Mouse (Mus musculus) CH12F3 (cell line): Measurements from ENCODE around the gene Ubxn1.
"Not testable (repeated sequence)": the region's sequence is repeated elsewhere in the genome, so short reads cannot be mapped to it uniquely, and the experiment has no call there.

Source experiments
- in situ Hi-C: fragments of 300-500 bp; cut with MboI; formaldehyde crosslinking; loops from 2 replicates; pipeline ENCODE4 v1.14.3; 2020; ENCODE audit warnings: low sequenced_read_pairs

Gene Ubxn1

DNA sequence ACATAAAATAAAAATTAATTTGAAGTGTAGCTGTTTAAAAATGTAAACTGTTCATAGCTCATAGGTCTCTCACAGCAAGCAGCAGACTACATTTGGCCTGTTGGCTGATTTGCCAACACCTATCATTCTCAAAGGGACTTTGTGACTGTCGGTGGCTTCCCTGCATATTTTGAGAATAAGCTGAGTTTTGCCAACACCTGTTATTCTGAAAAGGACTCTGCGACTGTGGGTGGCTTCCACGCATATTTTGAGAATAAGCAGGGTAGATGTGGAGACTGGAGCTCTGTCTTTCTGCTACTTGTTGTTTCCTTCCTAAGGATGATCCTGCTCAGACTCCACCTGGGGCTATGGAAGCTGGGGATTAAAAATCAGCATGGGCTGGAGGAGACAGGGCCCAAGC, 18.2 kb upstream of the Ubxn1 start:
- in situ Hi-C loops: no loop called here

DNA sequence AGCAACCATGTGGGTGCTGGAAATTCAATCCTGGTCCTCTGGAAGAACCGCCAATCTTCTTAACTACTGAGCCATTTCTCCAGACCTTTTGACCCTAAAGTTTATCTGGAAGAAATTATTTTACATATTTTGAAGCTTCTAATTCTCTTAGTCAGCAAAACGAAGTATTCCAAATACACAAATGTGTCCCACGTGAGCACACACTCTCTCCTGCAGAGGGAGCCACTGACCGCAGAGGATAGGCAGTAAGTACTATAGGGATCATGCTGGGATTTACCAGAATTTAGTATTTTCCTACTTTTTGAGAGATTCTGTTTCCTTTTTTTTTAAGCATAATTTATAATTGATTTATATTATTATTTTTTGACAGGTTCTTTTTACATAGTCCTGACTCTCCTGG, 13.6 kb upstream of the Ubxn1 start:
- in situ Hi-C loops: no loop called here

DNA sequence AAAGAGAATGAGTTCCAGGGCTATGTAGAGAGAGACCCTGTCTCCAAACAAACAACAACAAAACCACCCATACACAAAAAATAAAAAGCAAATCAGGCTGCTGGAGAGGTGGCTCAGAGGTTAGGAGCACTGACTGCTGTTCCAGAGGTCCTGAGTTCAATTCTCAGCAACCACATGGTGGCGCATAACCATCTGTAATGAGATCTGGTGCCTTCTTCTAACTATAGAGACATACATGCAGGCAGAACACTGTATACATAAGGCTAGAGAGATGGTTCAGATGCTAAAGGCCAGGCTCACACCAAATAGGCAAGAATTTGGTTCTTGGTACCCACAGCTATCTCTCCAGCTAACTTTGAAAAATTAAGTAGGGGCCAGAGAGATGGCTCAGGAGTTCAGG, 12.3 kb upstream of the Ubxn1 start:
- in situ Hi-C loops: no loop called here

DNA sequence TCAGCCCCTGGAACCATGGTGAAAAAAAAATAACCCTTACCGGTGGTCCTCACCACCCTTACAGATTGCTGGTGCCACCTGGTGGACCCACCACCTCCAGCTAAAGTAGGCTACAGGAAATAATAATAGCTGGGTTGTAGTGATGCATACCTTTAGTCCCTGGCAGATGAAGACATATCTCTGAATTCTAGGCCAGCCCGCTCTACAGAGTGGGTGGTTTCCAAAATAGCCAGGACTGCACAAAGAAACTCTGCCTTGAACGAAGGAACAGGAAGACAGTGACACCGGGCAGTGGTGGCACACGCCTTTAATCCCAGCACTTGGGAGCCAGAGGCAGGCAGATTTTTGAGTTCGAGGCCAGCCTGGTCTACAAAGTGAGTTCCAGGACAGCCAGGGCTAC, 7.0 kb upstream of the Ubxn1 start:
- in situ Hi-C loops: no loop called here

DNA sequence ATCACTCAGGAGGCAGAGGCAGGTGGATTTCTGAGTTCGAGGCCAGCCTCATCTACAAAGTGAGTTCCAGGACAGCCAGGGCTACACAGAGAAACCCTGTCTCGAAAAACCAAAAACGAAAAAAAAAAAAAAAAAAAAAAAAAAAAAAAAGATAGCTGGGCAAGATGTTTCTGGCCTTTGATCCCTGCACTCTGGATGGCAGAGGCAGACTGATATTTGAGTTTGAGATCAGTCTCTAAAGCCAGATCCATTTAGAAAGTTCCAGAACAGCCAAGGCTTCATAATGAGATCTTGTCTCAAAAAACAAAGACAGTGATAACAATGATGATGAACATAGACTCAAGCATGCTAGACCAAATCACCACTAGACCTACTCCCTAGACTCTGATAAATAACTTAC, 915 bp upstream of the Ubxn1 start:
- in situ Hi-C loops: not testable (repeated sequence)

DNA sequence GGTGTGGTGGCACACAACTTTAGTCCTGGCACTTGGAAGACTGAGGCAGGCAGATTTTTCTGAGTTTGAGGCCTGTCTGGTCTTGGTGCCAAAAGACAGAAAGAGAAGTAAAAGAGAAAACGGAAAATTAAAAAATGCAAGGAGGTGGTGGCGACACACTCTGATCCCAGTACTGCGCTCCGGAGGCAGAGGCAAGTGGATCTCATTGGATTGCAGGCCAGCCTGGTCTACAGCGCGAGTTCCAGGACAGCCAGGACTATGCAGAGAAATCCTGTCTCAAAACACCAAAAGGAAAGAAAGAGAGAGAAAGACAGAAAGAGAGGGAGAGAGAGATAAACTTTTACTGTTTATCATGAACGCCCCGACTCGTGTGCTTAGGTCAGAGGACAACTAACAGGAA, 458 bp upstream of the Ubxn1 start:
- in situ Hi-C loops: no loop called here

DNA sequence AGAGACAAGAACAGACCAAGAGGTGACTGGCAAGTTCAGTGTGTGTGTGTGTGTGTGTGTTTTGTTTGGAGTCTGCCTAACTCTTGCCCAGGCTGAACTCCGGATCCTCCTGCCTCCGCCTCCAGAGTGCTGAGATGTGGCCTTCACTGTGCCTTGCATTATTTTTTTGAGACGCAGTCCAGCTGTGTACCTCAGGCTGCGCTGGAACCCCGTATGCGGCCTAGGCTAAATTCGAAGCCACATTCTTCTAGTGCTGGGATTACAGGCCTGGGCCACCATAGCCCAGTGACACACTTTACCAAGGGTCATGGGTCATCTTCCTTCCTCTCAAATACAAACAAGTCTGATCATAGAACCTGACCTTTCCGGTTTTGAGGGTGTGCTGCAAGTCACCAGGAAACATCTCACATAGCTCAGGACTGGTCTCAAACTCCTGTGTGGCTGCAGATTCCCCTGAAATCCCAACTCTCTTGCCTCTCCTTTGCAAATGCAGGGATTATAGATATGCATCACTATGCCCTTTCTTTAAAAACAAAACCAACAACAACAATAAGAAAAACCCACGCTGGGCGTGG, 1.1 kb downstream of the Ubxn1 start:
- in situ Hi-C loops: no loop called here

DNA sequence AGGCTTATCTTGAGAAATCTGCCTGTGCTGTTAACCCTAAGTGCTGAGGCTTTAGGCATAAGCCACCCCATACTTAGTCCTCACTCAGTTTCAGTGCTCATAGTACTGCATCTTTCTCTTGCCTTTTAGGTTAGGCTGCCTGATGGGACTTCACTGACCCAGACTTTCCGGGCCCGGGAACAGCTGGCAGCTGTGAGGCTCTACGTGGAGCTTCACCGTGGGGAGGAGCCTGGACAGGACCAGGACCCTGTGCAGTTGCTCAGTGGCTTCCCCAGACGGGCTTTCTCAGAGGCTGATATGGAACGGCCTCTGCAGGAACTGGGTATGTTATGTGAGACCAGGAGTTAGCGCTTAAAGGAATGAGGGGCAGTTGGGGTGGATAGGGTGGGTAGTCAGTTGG, 3.7 kb downstream of the Ubxn1 start:
- in situ Hi-C loops: no loop called here

DNA sequence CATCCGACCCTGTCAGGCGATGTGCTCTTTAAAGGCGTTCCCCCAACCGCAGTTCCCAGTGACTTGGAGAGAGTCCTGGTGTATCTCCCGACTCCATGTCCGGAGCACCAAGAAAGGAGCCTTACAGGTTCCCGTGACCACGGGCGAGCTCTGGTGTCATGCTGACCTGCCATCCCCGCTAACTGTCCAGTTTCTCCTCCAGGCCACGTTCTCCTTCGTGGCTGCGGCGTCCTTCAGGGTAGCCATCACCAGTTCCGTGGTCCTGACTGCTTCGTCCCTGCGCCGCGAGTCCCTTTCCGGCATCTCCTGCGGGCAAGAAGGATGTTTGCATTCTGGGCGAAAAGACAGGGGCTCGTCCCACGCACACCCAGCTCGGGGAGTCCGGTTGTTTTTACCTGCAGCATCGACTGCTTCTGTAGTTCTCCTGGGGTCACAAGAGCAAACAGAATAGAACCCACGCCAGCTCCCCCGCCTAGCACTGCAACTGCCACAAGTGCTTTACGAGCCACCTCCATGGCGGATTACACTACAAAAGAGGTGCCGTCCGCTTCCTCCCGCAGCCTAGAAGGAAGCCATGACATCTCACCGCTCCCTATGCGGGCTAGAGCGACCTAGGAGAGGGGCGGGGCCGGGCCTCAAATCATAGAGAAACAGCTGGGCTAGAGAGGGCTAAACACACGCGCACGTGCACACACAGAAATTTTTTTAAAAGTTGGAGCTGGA, 9.2 kb downstream of the Ubxn1 start, which contains the start of gene Uqcc3:
Gene Uqcc3 (minus strand): TSS at position 613 of the 723 bp plus-strand sequence.
- in situ Hi-C loops: no loop called here

DNA sequence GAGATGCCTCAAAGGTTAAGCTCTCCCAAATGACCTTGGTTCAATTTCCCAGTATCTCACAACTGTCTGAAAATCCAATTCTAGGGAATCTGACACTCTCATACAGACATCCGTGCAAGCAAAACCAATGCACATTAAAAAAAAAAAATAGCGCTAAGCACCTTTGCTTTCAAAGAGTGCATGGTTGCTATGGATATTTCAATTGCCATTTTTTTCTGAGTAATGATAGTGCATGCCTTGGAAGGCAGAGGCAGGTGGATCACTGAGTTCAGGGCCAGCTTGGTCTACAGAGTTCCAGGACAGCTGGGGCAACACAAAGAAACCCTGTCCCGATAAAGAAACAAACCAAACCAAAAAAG, 9.7 kb downstream of the Ubxn1 start:
- in situ Hi-C loops: no loop called here

DNA sequence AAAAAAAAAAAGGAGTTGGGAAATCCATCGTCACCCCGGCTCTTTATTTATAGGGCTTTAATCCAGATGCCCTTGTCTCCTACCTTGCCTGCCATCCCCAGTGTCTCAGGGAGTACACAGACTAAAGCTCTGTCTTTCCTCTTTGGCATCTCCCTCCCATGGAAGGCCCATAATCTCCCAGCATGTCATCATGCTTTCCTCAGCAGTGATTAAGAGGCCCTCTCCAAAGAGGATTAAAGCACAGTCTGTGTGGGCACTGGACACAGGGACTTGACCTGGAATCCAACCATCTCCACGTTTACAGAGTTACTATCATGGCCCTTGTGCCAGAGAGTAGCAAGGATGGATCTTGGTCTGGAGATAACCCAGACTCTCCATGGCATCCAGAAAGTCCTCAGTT, 12.3 kb downstream of the Ubxn1 start, which contains the start of the genes Lbhd1 and Gm49403:
Gene Lbhd1 (plus strand): TSS at position 117 of the 400 bp plus-strand sequence.
Gene Gm49403 (plus strand): TSS at position 315 of the 400 bp plus-strand sequence.
- in situ Hi-C loops: no loop called here

DNA sequence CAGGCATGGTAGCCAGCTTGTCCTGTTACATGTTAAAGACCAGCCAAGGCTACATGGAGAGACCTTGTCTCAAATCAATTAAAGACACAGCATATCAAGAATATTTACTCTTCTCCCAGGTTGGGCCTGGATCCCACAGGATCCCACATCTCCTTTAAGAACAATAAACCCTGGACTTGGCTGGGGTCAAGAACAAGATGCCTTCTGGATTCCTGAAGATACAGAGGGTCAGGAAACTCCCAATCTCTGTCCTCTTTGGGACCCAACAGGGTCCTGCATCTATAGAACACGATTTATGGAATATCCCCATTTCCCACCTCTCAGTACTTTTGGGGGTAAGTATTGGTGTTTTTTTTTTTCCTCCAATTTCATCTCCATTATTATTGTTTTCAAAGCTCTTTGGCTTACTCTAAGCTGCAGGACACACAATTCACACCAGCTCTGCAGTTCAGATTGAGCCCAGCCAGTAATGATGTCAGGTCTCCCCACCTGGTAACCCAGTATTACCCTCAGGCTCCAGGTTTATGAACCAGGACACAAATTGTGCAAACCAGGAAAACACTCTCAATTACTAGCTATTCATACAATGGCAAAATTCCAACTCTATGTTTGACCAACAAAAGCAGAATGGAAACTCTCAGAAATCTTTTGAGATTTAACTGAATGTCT, 15.8 kb downstream of the Ubxn1 start:
- in situ Hi-C loops: no loop called here

DNA sequence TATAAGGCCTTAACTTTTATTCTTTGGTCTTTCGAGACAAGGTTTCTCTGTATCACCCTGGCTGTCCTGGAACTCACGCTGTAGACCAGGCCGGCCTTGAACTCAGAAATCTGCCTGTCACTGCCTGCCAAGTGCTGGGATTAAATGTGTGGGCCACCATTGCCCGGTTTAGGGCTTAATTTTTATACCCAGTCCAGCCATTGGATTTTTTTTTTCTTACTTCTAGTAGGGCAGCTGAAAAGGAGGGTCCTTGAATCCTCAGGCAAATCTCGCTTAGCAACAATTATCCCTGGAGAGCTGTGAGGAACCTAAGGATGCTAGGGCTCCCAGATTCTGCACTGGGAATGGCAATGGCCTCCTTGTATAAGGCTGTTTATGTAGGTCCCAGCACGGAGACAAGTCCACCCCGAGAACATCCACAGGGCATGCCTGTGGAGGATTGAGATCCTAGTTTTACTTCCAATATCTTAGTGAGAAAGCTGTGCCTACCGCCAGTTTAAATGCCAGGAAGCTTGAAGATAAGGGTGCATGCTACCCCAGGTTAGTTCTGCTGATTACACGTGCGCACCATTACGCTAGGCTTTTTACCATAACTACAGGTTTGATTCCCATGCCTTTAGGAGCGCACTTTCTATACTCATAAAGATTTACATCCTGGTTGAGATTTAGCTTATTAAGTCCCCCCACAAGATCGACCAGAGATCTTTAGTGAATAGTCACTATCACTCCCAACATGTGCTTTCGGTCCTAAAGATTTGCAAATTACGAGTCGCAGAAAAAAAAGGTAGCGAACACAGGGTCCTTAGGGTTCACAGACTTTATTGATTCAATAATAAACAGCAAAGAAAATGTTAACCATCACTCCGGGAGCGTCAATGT, 16.5 kb downstream of the Ubxn1 start:
- in situ Hi-C loops: no loop called here

DNA sequence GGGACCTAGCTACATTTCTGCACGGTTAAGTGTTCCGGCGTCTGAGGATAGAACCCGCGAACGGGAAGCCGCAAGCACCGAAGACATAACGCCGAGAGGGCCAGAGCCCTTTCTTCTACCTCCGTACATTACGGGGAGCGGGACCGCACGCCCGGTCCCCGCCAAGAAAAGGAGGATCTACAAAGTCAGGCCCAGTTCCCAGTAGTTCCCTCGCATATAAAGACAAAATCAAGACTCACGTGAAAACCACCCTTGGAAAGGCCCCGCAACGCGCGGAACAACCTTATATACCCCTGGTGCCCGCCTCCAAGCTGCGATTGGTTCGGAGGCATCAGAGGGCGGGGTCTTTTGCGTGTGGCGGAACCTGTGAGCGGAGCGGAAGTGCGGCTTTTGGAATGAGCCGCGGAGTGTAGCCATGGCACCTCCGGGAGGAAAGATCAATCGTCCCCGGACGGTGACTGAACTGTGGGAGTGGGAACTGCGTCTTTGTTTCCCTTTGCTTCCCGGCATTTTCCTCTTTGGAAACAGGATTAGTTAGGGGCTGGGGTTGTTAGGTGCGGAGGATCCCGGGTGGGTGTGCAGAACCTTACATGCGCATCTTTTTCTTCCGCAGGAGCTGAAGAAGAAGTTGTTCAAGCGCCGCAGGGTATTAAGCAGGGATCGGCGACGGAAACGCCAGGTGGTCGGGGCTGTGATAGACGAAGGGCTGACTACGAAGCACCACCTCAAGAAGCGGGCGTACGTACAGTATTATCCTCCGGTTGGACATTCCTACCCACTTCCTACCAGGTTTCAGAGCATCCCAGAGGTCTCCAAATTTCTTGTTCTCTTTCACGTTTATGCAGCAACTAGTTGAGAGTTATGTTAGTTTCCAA, 17.5 kb downstream of the Ubxn1 start, which contains the start of the genes 1810009A15Rik and Gm49416:
Gene 1810009A15Rik (plus strand): TSS at position 343 of the 875 bp plus-strand sequence.
Gene Gm49416 (plus strand): TSS at position 416 of the 875 bp plus-strand sequence.
- in situ Hi-C loops: no loop called here

DNA sequence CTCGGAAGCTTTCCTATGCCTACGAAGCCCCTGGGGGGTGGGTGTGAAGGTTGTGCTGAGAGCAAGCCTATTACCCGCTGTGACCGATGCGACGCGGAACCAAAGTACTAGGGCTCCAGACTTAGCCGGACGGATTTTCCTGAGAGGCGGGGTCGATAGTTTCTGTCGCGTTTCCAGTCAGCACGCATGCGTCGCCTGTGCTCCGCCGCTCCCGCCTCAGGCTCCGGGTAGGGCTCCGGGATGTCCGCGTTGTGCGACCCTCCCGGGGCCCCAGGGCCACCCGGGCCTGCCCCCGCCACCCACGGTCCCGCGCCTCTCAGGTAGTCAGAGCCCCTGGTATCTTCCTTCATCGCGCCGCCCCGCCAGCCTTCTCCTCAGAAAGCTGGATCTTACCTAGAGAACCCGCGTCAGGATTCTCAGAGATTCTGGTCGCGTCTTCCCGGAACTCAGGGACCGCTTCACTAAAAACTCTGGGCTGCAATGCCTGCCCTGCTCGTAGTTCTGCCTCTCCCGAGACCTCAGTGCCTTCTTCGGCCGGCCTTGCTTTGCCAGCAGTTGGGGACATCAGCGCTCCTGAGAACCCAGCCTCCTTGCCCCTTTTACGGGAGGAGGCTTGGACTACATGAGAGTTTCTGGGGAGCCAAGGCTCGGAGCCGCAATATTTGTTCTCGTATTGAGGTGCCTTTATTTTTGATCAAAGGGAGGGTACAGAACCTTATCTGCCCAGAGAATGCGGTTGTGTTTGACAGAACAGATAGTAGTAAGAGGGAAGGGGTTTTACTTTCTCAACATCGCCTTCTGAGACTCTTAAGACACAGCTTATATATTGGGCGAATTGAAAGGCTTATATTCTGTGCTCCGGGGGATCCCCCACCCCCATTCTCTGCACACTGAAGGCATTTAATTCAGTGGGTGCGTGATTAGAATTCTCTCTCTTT, 21.8 kb downstream of the Ubxn1 start, which contains the start of gene Ints5:
Gene Ints5 (plus strand): TSS at position 177 of the 938 bp plus-strand sequence.
- in situ Hi-C loops: no loop called here

DNA sequence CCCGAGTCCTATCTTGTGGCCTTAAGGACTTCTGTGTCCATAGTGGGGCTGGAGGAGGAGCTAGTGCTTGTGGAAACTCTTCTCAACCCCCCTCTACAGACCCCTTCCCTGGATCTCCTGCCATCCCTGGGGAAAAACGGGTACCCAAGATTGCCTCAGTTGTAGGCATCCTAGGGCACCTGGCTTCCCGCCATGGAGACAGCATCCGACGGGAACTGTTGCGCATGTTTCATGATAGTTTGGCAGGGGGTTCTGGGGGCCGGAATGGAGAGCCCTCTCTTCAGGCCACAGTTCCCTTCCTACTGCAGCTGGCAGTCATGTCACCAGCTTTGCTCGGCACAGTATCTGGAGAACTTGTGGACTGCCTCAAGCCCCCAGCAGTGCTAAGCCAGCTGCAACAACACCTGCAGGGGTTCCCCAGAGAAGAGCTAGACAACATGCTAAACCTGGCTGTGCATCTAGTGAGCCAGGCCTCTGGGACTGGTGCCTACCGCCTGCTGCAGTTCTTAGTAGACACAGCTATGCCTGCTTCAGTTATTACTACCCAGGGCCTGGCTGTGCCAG, 24.2 kb downstream of the Ubxn1 start:
- in situ Hi-C loops: no loop called here

DNA sequence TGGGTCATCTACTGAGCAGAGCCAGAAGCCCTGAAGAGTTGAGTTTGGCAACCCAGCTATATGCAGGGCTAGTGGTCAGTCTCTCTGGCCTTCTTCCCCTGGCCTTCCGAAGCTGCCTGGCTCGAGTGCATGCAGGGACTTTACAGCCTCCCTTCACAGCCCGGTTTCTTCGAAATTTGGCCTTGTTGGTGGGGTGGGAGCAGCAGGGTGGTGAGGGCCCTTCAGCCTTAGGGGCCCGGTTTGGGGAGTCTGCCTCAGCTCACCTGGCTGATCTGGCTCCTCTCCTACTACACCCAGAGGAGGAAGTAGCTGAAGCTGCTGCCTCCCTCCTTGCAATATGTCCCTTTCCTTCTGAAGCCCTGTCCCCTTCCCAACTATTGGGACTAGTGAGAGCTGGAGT, 24.9 kb downstream of the Ubxn1 start:
- in situ Hi-C loops: not testable (repeated sequence)

DNA sequence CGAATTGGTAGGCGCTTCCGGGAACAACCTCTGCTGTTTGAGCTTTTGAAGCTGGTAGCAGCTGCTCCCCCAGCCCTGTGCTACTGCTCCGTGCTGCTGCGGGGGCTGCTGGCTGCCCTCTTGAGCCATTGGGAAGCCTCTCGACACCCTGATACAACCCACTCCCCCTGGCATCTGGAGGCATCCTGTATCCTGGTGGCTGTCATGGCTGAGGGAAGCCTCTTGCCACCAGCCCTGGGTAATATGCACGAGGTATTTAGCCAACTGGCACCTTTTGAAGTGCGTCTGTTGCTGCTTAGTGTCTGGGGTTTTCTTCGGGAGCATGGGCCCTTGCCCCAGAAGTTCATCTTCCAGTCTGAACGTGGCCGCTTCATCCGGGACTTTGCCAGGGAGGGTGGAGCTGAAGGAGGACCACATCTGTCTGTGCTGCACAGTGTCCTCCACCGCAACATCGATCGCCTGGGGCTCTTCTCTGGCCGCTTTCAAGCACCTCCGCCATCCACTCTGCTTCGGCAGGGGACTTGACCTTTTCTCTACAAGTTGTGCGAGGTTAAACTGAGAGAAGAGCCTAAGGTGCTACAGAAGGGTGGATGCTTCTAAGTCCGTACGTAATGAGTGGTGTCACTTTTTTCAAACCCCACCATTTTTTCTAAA, 26.0 kb downstream of the Ubxn1 start:
- in situ Hi-C loops: not testable (repeated sequence)
